Mouse (Mus musculus): ENCODE data around the gene Spon1. TPM values are rescaled to one million over a fixed set of nuclear protein-coding genes. Genes with fewer than 3 reads are reported as not detected.

Gene Spon1
- polyA plus RNA-seq, 2 experiments: 9.0 to 13.8 TPM

DNA sequence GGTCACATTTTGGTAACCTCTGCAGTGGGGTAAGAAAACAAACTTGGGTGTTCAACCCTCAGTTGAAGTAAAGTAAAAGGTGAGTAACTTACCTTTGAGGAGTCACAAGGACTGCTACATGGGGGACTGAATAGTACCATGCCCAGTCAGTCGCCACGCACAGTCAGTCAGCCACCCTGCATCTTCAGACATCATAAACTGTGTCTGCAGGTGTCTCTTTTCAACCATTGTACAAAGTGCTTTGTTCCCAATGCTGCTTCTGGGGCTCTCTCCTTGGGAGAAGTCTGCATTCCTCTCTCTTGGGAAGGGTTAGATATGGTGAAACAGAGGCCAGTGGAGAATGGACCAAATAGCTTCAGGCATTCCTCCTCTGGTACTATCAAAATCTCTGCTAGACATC, 125.0 kb downstream of the Spon1 start:
- Histone ChIP-seq H3K9me3 (ENCODE audit: control insufficient read depth, low read length) (no peaks in the 10 kb centered on the region), H3K4me1 (ENCODE audit: control insufficient read depth, insufficient read depth, low read length) (no peaks in the 10 kb centered on the region), H3K36me3 (ENCODE audit: control insufficient read depth, insufficient read depth, low read length) (no peaks in the 10 kb centered on the region), H3K27me3 (ENCODE audit: control insufficient read depth, insufficient read depth, low read length) (no peaks in the 10 kb centered on the region), H3K4me2 (replicated peaks; ENCODE audit: low read depth, low read length, severe bottlenecking) (no peak overlapping the region), H3K27ac (replicated peaks; ENCODE audit: low read depth, low read length) (no peak overlapping the region), H3K4me3 (replicated peaks; ENCODE audit: low read length) (no peak overlapping the region), H3K9ac (ENCODE audit: low read depth, low read length, severe bottlenecking) (no peak overlapping the region)
- ATAC-seq (ENCODE audit: low FRiP score, low read depth) (no peak), DNase-seq (ENCODE audit: low spot score) (no peak)
- 95% methylated on average over 2 of the region's 2 CpGs for WGBS
- TF ChIP-seq POLR2A (IDR thresholded peaks at IDR 0.05; ENCODE audit: borderline replicate concordance, extremely low read depth, insufficient read depth, insufficient read length): no peak

DNA sequence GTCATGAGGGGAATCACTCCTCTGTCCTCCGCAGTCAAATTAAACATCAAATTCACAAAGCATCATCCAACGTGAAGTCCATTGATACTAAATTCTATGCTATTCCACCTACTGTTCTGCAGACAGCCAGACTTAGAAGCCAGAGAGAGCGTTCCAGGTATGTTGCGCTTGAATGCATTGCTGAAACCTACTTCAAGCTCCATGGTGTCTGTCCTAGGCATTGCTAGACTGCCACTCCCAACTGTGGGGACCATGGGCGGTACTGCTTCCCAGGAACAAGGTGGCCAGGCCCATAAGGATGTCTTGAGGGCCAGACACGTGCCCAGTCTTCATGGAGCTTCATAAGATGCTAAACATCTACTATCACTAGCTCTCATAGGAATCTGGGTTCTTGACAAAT, 125.7 kb downstream of the Spon1 start:
- Histone ChIP-seq H3K4me1 (ENCODE audit: control insufficient read depth, insufficient read depth, low read length) (no peaks in the 10 kb centered on the region), H3K36me3 (ENCODE audit: control insufficient read depth, insufficient read depth, low read length) (no peaks in the 10 kb centered on the region), H3K4me3 (replicated peaks; ENCODE audit: low read length) (no peak overlapping the region), H3K9me3 (ENCODE audit: control insufficient read depth, low read length) (no peaks in the 10 kb centered on the region), H3K27me3 (ENCODE audit: control insufficient read depth, insufficient read depth, low read length) (no peaks in the 10 kb centered on the region), H3K4me2 (replicated peaks; ENCODE audit: low read depth, low read length, severe bottlenecking) (no peak overlapping the region), H3K27ac (replicated peaks; ENCODE audit: low read depth, low read length) (no peak overlapping the region), H3K9ac (ENCODE audit: low read depth, low read length, severe bottlenecking) (no peak overlapping the region)
- no peak for DNase-seq (ENCODE audit: low spot score)
- no peak for ATAC-seq (ENCODE audit: low FRiP score, low read depth)
- no peak for TF ChIP-seq POLR2A (IDR thresholded peaks at IDR 0.05; ENCODE audit: borderline replicate concordance, extremely low read depth, insufficient read depth, insufficient read length)
- 83% methylated on average over 6 of the region's 6 CpGs for WGBS

DNA sequence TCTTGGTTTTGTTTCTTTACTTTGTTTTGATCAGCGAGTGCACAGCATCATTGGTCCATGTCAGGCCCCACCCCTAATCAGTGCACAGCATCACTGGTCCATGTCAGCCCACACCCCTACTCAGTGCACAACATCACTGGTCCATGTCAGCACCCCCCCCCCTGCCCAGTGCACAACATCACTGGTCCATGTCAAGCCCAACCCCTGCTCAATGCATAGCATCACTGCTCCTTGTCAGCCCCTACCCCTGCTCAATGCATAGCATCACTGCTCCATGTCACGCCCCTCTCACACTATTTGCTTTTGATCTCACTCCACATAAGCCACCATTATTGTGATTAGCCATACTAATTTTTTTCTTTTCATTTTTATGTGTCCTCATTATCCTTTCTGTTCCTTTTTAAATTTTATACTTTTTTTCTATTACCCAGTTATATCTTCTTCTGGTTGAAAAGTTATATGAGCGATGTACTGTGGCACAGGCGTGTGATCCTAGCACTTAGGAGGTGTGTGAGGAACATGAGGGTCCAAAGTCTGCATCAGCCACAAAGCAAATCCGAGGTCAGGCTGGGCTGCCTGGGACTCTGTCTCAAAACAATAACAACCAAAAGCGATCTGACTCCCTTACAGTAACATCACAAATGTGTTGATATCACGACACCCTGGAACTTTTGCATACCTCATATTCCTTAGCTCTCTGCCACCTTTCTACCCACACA, 128.3 kb downstream of the Spon1 start:
- no peak for TF ChIP-seq POLR2A (IDR thresholded peaks at IDR 0.05; ENCODE audit: borderline replicate concordance, extremely low read depth, insufficient read depth, insufficient read length)
- no peaks in the 10 kb centered on the region for H3K9me3 ChIP-seq (ENCODE audit: control insufficient read depth, low read length)
- H3K27ac ChIP-seq (replicated peaks; ENCODE audit: low read depth, low read length): no peak overlapping the region
- no peaks in the 10 kb centered on the region for H3K27me3 ChIP-seq (ENCODE audit: control insufficient read depth, insufficient read depth, low read length)
- H3K4me3 ChIP-seq (replicated peaks; ENCODE audit: low read length): no peak overlapping the region
- no peak overlapping the region for H3K4me2 ChIP-seq (replicated peaks; ENCODE audit: low read depth, low read length, severe bottlenecking)
- H3K4me1 ChIP-seq (ENCODE audit: control insufficient read depth, insufficient read depth, low read length): no peaks in the 10 kb centered on the region
- WGBS: 89% methylated on average over 7 of the region's 7 CpGs
- DNase-seq (ENCODE audit: low spot score) (no peak), ATAC-seq (ENCODE audit: low FRiP score, low read depth) (no peak)
- no peaks in the 10 kb centered on the region for H3K36me3 ChIP-seq (ENCODE audit: control insufficient read depth, insufficient read depth, low read length)
- no peak overlapping the region for H3K9ac ChIP-seq (ENCODE audit: low read depth, low read length, severe bottlenecking)

DNA sequence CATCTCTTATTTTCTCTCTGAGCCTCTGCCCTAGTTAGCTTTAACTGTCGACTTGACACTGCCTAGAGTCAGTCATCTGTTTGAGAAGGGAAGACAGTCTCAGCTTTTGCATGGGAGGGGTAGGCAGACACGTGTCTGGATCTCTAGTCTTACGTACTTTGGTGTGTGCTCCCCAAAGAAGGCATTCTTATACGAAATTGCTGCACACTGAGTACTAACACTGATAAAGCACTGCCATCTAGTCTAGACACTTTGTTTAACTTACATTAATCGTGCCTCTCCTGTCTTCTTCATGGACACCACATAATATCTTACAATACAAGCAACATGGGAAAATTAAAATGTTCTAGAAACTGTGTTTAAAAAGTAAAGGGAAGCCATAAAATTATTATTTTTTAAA, 129.5 kb downstream of the Spon1 start:
- no peak overlapping the region for H3K4me2 ChIP-seq (replicated peaks; ENCODE audit: low read depth, low read length, severe bottlenecking)
- H3K36me3 ChIP-seq (ENCODE audit: control insufficient read depth, insufficient read depth, low read length): no peaks in the 10 kb centered on the region
- no peak overlapping the region for H3K27ac ChIP-seq (replicated peaks; ENCODE audit: low read depth, low read length)
- TF ChIP-seq POLR2A (IDR thresholded peaks at IDR 0.05; ENCODE audit: borderline replicate concordance, extremely low read depth, insufficient read depth, insufficient read length): no peak
- no peak for DNase-seq (ENCODE audit: low spot score)
- ATAC-seq (ENCODE audit: low FRiP score, low read depth): no peak
- H3K9ac ChIP-seq (ENCODE audit: low read depth, low read length, severe bottlenecking): no peak overlapping the region
- H3K9me3 ChIP-seq (ENCODE audit: control insufficient read depth, low read length): 0 out of 2 replicates have a peak, but pooled peaks cover 4% of the 10 kb centered on the region
- no peaks in the 10 kb centered on the region for H3K27me3 ChIP-seq (ENCODE audit: control insufficient read depth, insufficient read depth, low read length)
- no peak overlapping the region for H3K4me3 ChIP-seq (replicated peaks; ENCODE audit: low read length)
- H3K4me1 ChIP-seq (ENCODE audit: control insufficient read depth, insufficient read depth, low read length): no peaks in the 10 kb centered on the region
- 72% methylated on average over 5 of the region's 5 CpGs for WGBS

DNA sequence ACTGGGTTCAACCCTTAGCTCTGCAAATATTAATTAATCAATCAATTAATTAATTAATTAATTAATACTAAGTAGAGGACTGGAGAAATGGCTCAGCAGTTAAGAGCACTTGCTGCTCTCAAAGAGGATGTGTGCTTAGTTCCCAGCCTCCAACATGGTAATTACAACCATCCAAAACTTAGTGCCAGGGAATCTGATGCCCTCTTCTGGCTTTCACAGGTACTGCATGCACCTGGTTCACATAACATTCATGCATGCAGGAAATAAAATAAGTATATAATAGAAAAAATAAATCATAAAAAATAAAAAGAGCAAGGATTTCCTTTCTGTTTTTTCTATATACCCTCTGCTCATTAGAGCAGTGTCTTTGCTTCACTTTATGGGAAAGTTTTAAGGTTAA, 132.6 kb downstream of the Spon1 start:
- H3K27me3 ChIP-seq (ENCODE audit: control insufficient read depth, insufficient read depth, low read length): no peaks in the 10 kb centered on the region
- no peak overlapping the region for H3K4me2 ChIP-seq (replicated peaks; ENCODE audit: low read depth, low read length, severe bottlenecking)
- H3K27ac ChIP-seq (replicated peaks; ENCODE audit: low read depth, low read length): no peak overlapping the region
- 0 out of 2 replicates have a peak, but pooled peaks cover 4% of the 10 kb centered on the region for H3K9me3 ChIP-seq (ENCODE audit: control insufficient read depth, low read length)
- peaks cover 3% of the 10 kb centered on the region for H3K4me1 ChIP-seq (ENCODE audit: control insufficient read depth, insufficient read depth, low read length)
- TF ChIP-seq POLR2A (IDR thresholded peaks at IDR 0.05; ENCODE audit: borderline replicate concordance, extremely low read depth, insufficient read depth, insufficient read length): no peak
- H3K36me3 ChIP-seq (ENCODE audit: control insufficient read depth, insufficient read depth, low read length): no peaks in the 10 kb centered on the region
- H3K9ac ChIP-seq (ENCODE audit: low read depth, low read length, severe bottlenecking): no peak overlapping the region
- ATAC-seq (ENCODE audit: low FRiP score, low read depth) (no peak), DNase-seq (ENCODE audit: low spot score) (no peak)
- no peak overlapping the region for H3K4me3 ChIP-seq (replicated peaks; ENCODE audit: low read length)

Data from limb, embryonic 14.5 days (tissue).